Mouse (Mus musculus) embryonic fibroblast, embryonic 13.5 days (primary cell): ENCODE results near the gene Wscd2.

Experiments
- CTCF ChIP-seq: IDR thresholded peaks from 2 replicates; pipeline ENCODE4 v1.5.1; 2011; ENCODE audit warnings: mild to moderate bottlenecking, control low read depth, low read length, moderate library complexity, borderline replicate concordance; ENCODE audit not compliant: insufficient read depth
- POLR2A ChIP-seq: IDR thresholded peaks from 2 replicates; pipeline ENCODE4 v1.6.1; 2011; ENCODE audit warnings: low read depth, mild to moderate bottlenecking, control low read depth, low read length, moderate library complexity

GRCm38 (mm10) chr5:113467072-113467471 is 23.1 kb upstream of the Wscd2 start:
- TF ChIP-seq CTCF: no peak
- no peak for TF ChIP-seq POLR2A
